Mouse (Mus musculus) frontal cortex, postnatal 36 days (tissue): Measurements from ENCODE around the gene D930048N14Rik.
"Not testable (repeated sequence)": the region's sequence is repeated elsewhere in the genome, so short reads cannot be mapped to it uniquely, and the experiment has no call there.

Experiments used
- DNase-seq, 2 experiments: peaks; one replicate each; pipeline ENCODE4 v3.0.0; 2022; ENCODE audit warnings: low spot score in 2 of 2

The D930048N14Rik gene

GRCm38 (mm10) chr11:51652889-51653418 is 2.2 kb downstream of the D930048N14Rik start:
- DNase-seq, result no peak

DNA sequence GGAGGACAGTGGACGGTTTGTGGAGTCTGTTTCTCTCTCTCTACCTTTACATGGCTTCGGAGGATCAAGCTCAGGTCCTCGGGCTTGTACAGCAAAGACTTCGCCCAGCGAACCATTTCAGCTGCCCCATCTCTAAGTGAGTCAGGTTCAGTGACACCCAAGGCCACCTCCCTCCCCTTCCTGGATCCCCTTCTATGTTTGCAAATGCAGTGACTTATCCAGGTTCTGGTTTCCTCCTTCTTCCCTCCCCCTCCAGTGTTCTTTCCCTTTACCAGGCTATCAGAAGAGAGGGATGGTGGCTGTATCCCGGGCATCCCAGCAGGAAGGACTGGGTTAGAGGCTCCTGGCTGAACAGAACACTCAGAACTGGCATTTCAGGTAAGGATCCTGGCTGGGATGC is 3.0 kb downstream of the D930048N14Rik start:
- DNase-seq, result no peak

- DNase-seq, result no peak
Observed at GRCm38 (mm10) chr11:51654891-51655290, 4.1 kb downstream of the D930048N14Rik start.

DNA sequence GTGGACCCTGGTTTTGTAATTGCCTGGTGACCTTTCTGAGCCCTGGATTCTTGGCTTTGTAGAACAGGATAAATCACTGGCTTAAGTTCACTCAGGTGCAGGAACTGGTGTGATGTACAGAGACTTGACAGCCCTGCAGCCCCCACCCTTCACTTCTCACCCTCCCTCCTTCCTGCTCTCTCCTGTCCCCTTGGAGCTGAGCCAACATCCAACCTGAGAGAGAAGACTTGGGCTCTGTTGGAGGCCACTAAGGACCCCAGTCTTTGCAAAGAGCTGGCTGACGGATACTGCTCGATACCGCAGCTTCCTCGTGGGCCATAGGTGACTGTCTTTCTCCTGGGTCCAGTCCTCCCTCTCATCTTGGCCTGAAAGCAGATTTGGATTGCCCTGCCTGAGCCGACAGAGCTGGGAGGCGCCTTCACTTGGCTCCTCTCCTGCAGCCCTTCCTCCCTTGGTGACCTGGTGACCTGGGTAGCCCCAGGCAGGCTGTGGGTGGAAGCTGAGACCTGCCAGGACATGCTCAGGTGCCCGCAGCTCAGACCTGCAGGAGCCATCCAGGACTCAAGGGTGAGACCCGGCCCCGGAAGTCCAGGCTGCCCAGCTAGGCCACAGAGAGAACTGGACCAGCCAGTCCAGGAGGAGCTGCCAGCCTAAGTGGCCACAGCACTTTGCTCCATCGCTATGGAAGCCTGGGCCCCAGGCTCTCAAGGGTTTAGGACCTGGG is 6.2 kb downstream of the D930048N14Rik start:
- DNase-seq, result no peak

DNA sequence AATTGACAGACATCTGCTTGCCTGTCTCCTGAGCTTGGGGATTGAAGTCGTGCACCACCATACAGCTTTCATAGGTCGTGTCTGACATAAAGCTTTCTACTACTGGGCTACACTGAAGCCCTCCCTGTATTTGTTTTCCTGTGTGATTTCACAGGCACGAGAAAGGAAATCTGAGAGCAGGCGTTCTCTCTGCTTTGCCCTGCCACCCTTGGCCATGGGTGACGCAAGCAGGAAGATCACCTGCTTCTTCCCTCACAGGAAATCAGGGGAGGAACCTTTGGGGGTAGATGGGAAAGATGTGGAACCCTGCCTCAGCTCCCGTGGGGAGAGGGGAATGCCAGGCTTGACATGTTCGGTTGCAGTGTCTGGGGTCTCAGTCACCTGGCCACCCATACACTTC is 7.5 kb downstream of the D930048N14Rik start:
- DNase-seq, result no peak

DNA sequence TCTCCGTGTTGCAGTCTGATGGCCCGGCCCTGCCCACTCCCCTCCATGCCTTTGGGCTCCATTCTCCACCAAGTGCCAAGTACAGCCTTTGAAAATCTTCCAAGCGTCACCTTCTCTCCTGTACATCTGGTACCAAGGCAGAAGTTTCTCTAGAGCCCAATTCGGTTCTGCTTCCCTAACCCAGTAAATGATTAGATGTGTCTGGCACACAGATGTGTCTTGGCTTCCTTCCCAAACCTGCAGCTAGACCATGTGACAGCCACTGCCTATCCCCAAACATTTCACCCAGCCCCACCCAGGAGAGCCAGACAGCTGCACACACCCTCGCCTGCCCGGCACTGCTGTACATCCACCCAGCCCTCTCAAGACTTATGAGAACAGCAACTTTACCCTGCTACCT is 8.0 kb downstream of the D930048N14Rik start:
- peak in 1 of 2 experiments; percentile 35 for DNase-seq

- DNase-seq, result no peak
Observed at GRCm38 (mm10) chr11:51661867-51662365, 11.2 kb downstream of the D930048N14Rik start.

GRCm38 (mm10) chr11:51662632-51663031 is 11.9 kb downstream of the D930048N14Rik start:
- DNase-seq, result no peak

DNA sequence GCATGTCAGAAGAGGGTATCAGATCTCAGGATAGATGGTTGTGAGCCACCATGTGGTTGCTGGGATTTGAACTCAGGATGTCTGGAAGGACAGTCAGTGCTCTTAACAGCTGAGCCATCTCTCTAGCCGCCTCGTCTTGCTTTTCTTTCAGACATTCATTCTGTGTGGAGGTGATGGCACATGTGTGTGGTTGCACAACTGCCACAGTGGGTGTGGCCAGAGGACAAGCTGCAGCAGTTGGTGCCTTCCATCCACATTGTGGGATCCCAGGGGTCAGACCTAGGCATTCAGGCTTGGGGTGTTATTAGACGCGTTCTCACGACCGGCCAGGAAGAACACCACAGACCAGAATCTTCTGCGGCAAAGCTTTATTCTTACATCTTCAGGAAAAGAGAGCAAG is 14.0 kb downstream of the D930048N14Rik start:
- not testable (repeated sequence) for DNase-seq

DNA sequence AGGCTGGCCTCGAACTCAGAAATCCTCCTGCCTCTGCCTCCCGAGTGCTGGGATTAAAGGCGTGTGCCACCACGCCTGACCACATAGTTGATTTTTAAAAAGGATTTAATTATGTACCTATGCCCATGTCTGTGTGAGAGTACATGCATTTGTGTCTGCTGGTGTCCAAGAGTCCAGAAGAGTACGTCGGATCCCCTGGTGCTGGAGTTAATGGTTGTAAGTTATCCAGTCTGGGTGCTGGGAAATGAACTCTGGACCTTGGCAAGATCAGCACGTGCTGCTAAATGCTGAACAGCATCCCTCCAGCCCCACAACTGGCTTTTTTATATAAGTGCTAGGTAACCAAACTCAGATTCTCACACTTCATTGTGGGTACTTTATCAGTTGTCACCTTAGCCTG is 20.1 kb downstream of the D930048N14Rik start:
- no peak for DNase-seq

GRCm38 (mm10) chr11:51671376-51671775 is 20.6 kb downstream of the D930048N14Rik start:
- DNase-seq, result no peak

GRCm38 (mm10) chr11:51673291-51673690 is 22.5 kb downstream of the D930048N14Rik start:
- no peak for DNase-seq

DNA sequence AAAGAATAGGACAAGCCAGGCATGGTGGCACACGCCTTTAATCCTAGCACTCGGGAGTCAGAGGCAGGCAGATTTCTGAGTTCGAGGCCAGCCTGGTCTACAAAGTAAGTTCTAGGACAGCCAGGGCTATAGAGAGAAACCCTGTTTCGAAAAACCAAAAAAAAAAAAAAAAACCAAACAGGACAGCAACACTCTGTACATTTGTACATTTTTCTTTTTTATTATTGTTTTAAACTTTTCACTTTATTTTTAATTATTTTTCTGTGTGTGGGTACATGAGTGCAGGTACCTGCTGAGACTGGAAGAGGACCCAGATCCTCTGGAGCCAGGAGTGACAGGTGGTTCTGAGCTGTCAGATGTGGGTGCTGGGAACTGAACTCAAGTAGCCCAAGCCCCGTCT is 24.6 kb downstream of the D930048N14Rik start:
- no peak for DNase-seq

GRCm38 (mm10) chr11:51677737-51678418 is 27.1 kb downstream of the D930048N14Rik start:
- DNase-seq, result no peak

DNA sequence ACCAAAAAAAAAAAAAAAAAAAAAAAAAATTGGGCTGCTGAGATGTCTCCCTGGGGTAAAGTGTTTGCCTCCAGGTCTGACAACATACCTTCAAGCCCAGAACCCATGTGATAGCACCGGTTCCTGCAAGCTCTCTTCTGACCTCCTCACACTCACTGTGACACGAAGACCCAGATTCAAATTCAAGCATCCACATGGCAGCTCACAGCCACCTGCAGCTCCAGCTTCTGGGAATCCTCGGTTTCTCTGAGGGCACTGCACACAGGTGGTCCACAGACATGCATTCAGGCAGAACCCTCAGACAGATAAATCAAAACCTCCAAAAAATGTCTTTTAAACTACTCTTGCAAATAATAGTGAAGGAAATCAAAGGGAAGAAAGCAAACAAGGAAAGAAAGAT is 28.7 kb downstream of the D930048N14Rik start:
- DNase-seq, result no peak

DNA sequence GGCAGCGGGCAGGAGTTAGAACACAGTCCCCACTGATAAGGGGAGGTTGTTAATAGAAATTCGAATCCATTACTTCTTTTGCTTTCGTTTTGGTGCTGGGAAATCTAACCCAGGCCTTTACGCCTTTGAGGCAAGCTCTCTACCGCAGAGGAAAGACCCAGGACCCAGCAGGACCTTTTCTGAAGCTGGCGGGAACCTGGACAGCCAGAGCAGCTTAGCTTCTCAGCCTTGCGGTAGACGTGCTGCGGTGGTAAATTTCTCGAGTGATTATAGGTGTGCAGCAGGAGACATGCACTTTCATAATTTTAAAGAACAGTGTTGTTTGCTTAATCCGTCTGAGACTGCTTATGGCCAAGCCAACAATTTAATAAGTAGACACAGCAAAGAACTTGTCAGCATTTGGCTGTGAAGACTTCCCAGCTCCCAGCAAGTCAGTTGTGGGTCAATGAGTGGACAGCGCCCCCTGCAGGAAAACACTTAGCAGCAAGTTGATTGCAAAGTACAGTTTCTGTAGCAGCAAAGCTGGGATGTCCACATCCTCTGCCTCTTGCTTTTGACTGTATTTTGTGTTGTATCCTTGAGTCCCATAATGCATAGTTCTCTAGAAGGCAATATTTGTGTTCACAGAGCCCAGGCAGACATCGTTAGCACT is 30.7 kb downstream of the D930048N14Rik start:
- peak; percentile 87 to 89 for DNase-seq

DNA sequence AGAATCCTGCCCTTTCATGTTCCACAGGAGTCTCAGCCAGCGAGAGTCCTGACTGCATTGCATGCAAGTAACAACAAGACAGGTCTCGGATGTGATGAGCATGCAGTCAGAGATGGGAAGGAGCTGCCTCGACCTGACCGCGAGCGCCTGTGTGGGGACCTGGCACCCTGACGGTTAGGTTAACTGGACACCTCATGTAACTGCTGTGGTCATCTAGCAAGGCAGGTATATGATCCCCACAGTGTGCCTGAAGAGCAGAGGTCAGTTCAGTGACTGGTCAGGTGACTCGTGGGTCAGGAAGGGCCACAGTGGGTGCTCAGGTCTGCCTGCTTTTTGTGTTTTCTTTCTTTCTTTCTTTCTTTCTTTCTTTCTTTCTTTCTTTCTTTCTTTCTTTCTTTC is 31.2 kb downstream of the D930048N14Rik start:
- no peak for DNase-seq

GRCm38 (mm10) chr11:51688330-51689328 is 37.9 kb downstream of the D930048N14Rik start, which contains the start of gene 0610009B22Rik:
Gene 0610009B22Rik (minus strand): TSS chr11:51688874.
- DNase-seq, result peak; percentile 99 to 100

DNA sequence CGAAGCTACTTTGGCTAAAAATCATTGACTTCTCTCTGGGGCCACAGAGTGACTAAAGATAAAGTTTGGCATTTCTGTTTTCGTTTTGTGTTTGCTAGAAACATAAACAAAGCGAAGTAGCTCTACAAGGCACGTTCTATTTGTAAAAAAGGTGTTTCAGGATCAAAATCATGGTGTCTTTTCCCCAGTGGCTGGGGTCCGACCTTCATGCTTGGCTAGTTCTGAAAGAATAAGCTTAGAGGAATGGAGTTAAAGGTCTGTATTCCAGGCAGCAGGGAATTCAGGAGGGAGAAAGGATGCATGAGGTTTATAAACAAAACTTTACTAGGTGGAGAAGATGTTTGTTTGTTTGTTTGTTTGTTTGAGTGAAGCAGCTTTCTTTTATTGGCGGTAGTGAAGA is 38.6 kb downstream of the D930048N14Rik start:
- no peak for DNase-seq

- DNase-seq, result not testable (repeated sequence)
Observed at GRCm38 (mm10) chr11:51690597-51690996, 39.8 kb downstream of the D930048N14Rik start.

DNA sequence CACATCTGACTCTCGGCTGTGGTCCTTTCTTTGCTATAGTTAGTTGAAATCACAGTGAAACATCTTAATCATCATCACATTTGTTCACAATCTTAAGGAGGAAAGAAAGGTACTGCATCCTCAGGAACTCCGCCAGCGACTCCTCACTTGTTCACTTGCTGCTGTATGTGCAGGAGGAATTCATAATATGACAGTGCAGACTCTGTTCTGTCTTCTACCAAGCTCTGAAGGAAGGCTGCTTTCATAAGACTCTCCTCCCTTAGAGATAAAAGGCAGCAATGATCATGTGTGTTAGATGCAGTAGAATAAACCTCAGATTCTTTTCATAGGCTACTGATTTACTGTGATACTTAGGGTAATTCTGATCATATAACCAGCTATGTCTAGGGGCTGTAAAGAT is 44.2 kb downstream of the D930048N14Rik start:
- DNase-seq, result peak in 1 of 2 experiments; percentile 6
